Mouse (Mus musculus): ENCODE data around the gene Atp6v0e2. TPM values are rescaled to one million over a fixed set of nuclear protein-coding genes. Genes with fewer than 3 reads are reported as not detected.

Atp6v0e2 gene
- polyA plus RNA-seq, 1 experiment: 4.7 TPM

- Histone ChIP-seq H3K4me1 (replicated peaks; ENCODE audit: control insufficient read depth, insufficient read depth, low read length) (no peaks in the 10 kb centered on the region), H3K4me3 (ENCODE audit: control insufficient read depth, insufficient read depth, low read length) (no peak overlapping the region), H3K27ac (ENCODE audit: control insufficient read depth, insufficient read depth, low read length) (no peak overlapping the region), H3K27me3 (ENCODE audit: control insufficient read depth, insufficient read depth, low read length) (no peaks in the 10 kb centered on the region), H3K36me3 (ENCODE audit: control insufficient read depth, insufficient read depth, low read length) (no peaks in the 10 kb centered on the region)
- TF ChIP-seq POLR2A (IDR thresholded peaks at IDR 0.05; ENCODE audit: control insufficient read depth, extremely low read depth, insufficient read depth, low read length, poor library complexity) (no peak), CTCF (IDR thresholded peaks at IDR 0.05; ENCODE audit: borderline replicate concordance, control insufficient read depth, extremely low read depth, insufficient read depth, low read length, poor library complexity) (no peak)
- peak; percentile 29 for DNase-seq
- WGBS: 23% methylated on average over 1 of the region's 1 CpGs
Observed at GRCm38 (mm10) chr6:48546271-48546670, 8.9 kb downstream of the Atp6v0e2 start.

- no peaks in the 10 kb centered on the region for H3K4me1 ChIP-seq (replicated peaks; ENCODE audit: control insufficient read depth, insufficient read depth, low read length)
- no peaks in the 10 kb centered on the region for H3K36me3 ChIP-seq (ENCODE audit: control insufficient read depth, insufficient read depth, low read length)
- no peak for DNase-seq
- no peak for TF ChIP-seq CTCF (IDR thresholded peaks at IDR 0.05; ENCODE audit: borderline replicate concordance, control insufficient read depth, extremely low read depth, insufficient read depth, low read length, poor library complexity)
- no peak for TF ChIP-seq POLR2A (IDR thresholded peaks at IDR 0.05; ENCODE audit: control insufficient read depth, extremely low read depth, insufficient read depth, low read length, poor library complexity)
- H3K27ac ChIP-seq (ENCODE audit: control insufficient read depth, insufficient read depth, low read length): no peak overlapping the region
- 89% methylated on average over 4 of the region's 4 CpGs for WGBS
- no peaks in the 10 kb centered on the region for H3K27me3 ChIP-seq (ENCODE audit: control insufficient read depth, insufficient read depth, low read length)
- H3K4me3 ChIP-seq (ENCODE audit: control insufficient read depth, insufficient read depth, low read length): no peak overlapping the region
Observed at GRCm38 (mm10) chr6:48546858-48547257, 9.4 kb downstream of the Atp6v0e2 start.

GRCm38 (mm10) chr6:48548314-48548713 lies 10.9 kb downstream of the Atp6v0e2 start:
- no peak overlapping the region for H3K27ac ChIP-seq (ENCODE audit: control insufficient read depth, insufficient read depth, low read length)
- no peak overlapping the region for H3K4me3 ChIP-seq (ENCODE audit: control insufficient read depth, insufficient read depth, low read length)
- H3K4me1 ChIP-seq (replicated peaks; ENCODE audit: control insufficient read depth, insufficient read depth, low read length): no peaks in the 10 kb centered on the region
- H3K27me3 ChIP-seq (ENCODE audit: control insufficient read depth, insufficient read depth, low read length): no peaks in the 10 kb centered on the region
- TF ChIP-seq CTCF (IDR thresholded peaks at IDR 0.05; ENCODE audit: borderline replicate concordance, control insufficient read depth, extremely low read depth, insufficient read depth, low read length, poor library complexity): no peak
- TF ChIP-seq POLR2A (IDR thresholded peaks at IDR 0.05; ENCODE audit: control insufficient read depth, extremely low read depth, insufficient read depth, low read length, poor library complexity): no peak
- H3K36me3 ChIP-seq (ENCODE audit: control insufficient read depth, insufficient read depth, low read length): no peaks in the 10 kb centered on the region
- no peak for DNase-seq
- 95% methylated on average over 6 of the region's 6 CpGs for WGBS

GRCm38 (mm10) chr6:48552918-48553317 lies 15.5 kb downstream of the Atp6v0e2 start:
- TF ChIP-seq POLR2A (IDR thresholded peaks at IDR 0.05; ENCODE audit: control insufficient read depth, extremely low read depth, insufficient read depth, low read length, poor library complexity): no peak
- TF ChIP-seq CTCF (IDR thresholded peaks at IDR 0.05; ENCODE audit: borderline replicate concordance, control insufficient read depth, extremely low read depth, insufficient read depth, low read length, poor library complexity): no peak
- WGBS: 78% methylated on average over 4 of the region's 4 CpGs
- DNase-seq: peak; percentile 63

GRCm38 (mm10) chr6:48553819-48554218 lies 16.4 kb downstream of the Atp6v0e2 start:
- no peak for DNase-seq
- H3K4me3 ChIP-seq (ENCODE audit: control insufficient read depth, insufficient read depth, low read length): no peak overlapping the region
- TF ChIP-seq CTCF (IDR thresholded peaks at IDR 0.05; ENCODE audit: borderline replicate concordance, control insufficient read depth, extremely low read depth, insufficient read depth, low read length, poor library complexity) (no peak), POLR2A (IDR thresholded peaks at IDR 0.05; ENCODE audit: control insufficient read depth, extremely low read depth, insufficient read depth, low read length, poor library complexity) (no peak)
- H3K27me3 ChIP-seq (ENCODE audit: control insufficient read depth, insufficient read depth, low read length): no peaks in the 10 kb centered on the region
- H3K4me1 ChIP-seq (replicated peaks; ENCODE audit: control insufficient read depth, insufficient read depth, low read length): peaks cover 11% of the 10 kb centered on the region
- H3K27ac ChIP-seq (ENCODE audit: control insufficient read depth, insufficient read depth, low read length): peak overlapping the region; percentile 79; the same call in 1 of the 2 replicates
- 98% methylated on average over 4 of the region's 4 CpGs for WGBS
- H3K36me3 ChIP-seq (ENCODE audit: control insufficient read depth, insufficient read depth, low read length): no peaks in the 10 kb centered on the region

More at GRCm38 (mm10) chr6:48552918-48553317, 15.5 kb downstream of the Atp6v0e2 start:
- Histone ChIP-seq H3K4me3 (ENCODE audit: control insufficient read depth, insufficient read depth, low read length) (no peak overlapping the region), H3K4me1 (replicated peaks; ENCODE audit: control insufficient read depth, insufficient read depth, low read length) (peaks cover 11% of the 10 kb centered on the region), H3K27ac (ENCODE audit: control insufficient read depth, insufficient read depth, low read length) (no peak overlapping the region), H3K27me3 (ENCODE audit: control insufficient read depth, insufficient read depth, low read length) (no peaks in the 10 kb centered on the region), H3K36me3 (ENCODE audit: control insufficient read depth, insufficient read depth, low read length) (no peaks in the 10 kb centered on the region)

GRCm38 (mm10) chr6:48554280-48555103 lies 17.1 kb downstream of the Atp6v0e2 start, which contains the start of gene Lrrc61:
TSS of gene Lrrc61 (plus strand) at chr6:48554796.
- H3K27ac ChIP-seq (ENCODE audit: control insufficient read depth, insufficient read depth, low read length): peak within 1 kb of the TSS; percentile 79
- H3K36me3 ChIP-seq (ENCODE audit: control insufficient read depth, insufficient read depth, low read length): no peaks in the 10 kb centered on the region
- WGBS: 1% methylated on average over 39 of the region's 39 CpGs
- peak; percentile 85 for DNase-seq
- H3K27me3 ChIP-seq (ENCODE audit: control insufficient read depth, insufficient read depth, low read length): no peaks in the 10 kb centered on the region
- peak within 1 kb of the TSS; percentile 52 for H3K4me3 ChIP-seq (ENCODE audit: control insufficient read depth, insufficient read depth, low read length)
- H3K4me1 ChIP-seq (replicated peaks; ENCODE audit: control insufficient read depth, insufficient read depth, low read length): peaks cover 11% of the 10 kb centered on the region
- 0 out of 2 replicates have a peak, but pooled peaks have one; percentile 36 for TF ChIP-seq CTCF (IDR thresholded peaks at IDR 0.05; ENCODE audit: borderline replicate concordance, control insufficient read depth, extremely low read depth, insufficient read depth, low read length, poor library complexity)
- peak; percentile 80 for TF ChIP-seq POLR2A (IDR thresholded peaks at IDR 0.05; ENCODE audit: control insufficient read depth, extremely low read depth, insufficient read depth, low read length, poor library complexity)
